9 mouse cellular contexts compared by ENCODE assay signal in the genomic region with DNA sequence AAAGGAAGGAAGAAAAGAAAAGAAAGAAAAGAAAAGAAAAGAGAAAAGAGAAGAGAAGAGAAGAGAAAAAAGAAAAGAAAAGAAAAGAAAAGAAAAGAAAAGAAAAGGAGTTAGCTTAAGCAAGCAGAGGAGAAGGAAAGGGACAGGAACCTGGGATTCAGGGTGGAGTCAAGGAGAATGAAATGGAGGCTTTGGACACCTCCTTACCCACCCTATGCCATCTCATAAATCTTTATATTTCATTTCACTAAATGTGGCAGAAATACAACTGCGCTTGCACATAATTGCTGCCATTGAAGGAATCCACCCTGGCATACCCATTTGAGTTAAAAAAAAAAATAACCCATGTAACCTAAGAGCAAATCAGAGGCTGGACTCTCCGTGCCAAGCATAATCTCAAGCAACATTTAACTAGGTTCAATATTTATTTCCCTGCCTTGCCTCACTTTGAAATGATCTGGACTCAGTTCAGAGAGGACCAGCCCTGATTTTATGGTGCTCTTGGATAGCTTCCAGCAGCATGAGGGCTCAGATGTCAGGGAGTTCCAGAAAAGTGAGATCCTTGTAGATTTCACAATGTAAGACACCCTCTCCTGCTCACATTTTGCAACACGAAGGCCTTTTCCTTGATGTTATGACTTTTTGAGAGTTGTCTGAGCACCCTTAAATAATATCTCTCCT.
A peak's percentile ranks its signal among the peaks of the same experiment; 100 is the strongest.
DNase-seq lines count a peak whose midpoint lies in the region; ATAC-seq and TF ChIP-seq lines count a peak whose summit lies in the region.
"Had no signal": no experiment of that assay in that cellular context is flagged by ENCODE, and none has a peak within 500 bp of the region (broad histone marks: within the 10 kb centered on the region; RNA-seq: fewer than 3 reads in every experiment).

No protein-coding gene starts in this region.

- intact Hi-C loops in gastrocnemius, postnatal 36 days (cut with DNase I): no loop called here

- no peak overlapping the region for H3K27ac ChIP-seq in kidney, postnatal 0 days
- H3K27ac ChIP-seq in forebrain, postnatal 0 days (ENCODE audit: low read depth, low read length): no peak overlapping the region

- DNase-seq in gastrocnemius, adult 8-10 months (ENCODE audit: low spot score in 2 of 2): peak; percentile 16 to 20
- no peak for DNase-seq in gastrocnemius, postnatal 36 days
- peak; percentile 11 for DNase-seq in adrenal gland, postnatal 25 days
- peak; percentile 66 for DNase-seq in kidney, postnatal 0 days (ENCODE audit: low spot score)
- peak; percentile 72 for DNase-seq in lung, postnatal 36 days
- DNase-seq in heart, adult 8-10 months (ENCODE audit: low spot score): no peak
- DNase-seq in forebrain, postnatal 0 days: no peak
- DNase-seq in spleen, adult 12 weeks (ENCODE audit: low spot score): no peak
- DNase-seq: cerebellum, adult 9-11 months had no signal

- 27% methylated on average over 3 of the region's 3 CpGs for WGBS in kidney, postnatal 0 days
- 83% methylated on average over 3 of the region's 3 CpGs for WGBS in forebrain, postnatal 0 days

- H3K4me1 ChIP-seq in kidney, postnatal 0 days (replicated peaks; ENCODE audit: insufficient read depth, low read length): no peaks in the 10 kb centered on the region
- H3K4me1 ChIP-seq in forebrain, postnatal 0 days (ENCODE audit: insufficient read depth): no peaks in the 10 kb centered on the region; the same call in 1 of the 2 replicates

- H3K4me2 ChIP-seq in kidney, postnatal 0 days (ENCODE audit: low read length): no peak overlapping the region
- no peak overlapping the region for H3K4me2 ChIP-seq in forebrain, postnatal 0 days (ENCODE audit: low read depth)

- TF ChIP-seq CTCF in kidney, postnatal 0 days (IDR thresholded peaks at IDR 0.05; ENCODE audit: low read depth): no peak
- TF ChIP-seq CTCF in forebrain, postnatal 0 days (IDR thresholded peaks at IDR 0.05; ENCODE audit: low read depth): no peak

- no peaks in the 10 kb centered on the region for H3K27me3 ChIP-seq in kidney, postnatal 0 days (ENCODE audit: insufficient read depth, low read length)
- H3K27me3 ChIP-seq in forebrain, postnatal 0 days (ENCODE audit: insufficient read depth, low read length): no peaks in the 10 kb centered on the region

- no peak overlapping the region for H3K9ac ChIP-seq in kidney, postnatal 0 days (ENCODE audit: low read depth, low read length)
- no peak overlapping the region for H3K9ac ChIP-seq in forebrain, postnatal 0 days

- H3K9me3 ChIP-seq in kidney, postnatal 0 days (replicated peaks; ENCODE audit: low read length): no peaks in the 10 kb centered on the region
- no peaks in the 10 kb centered on the region for H3K9me3 ChIP-seq in forebrain, postnatal 0 days (ENCODE audit: low read length)

- no peaks in the 10 kb centered on the region for H3K36me3 ChIP-seq in kidney, postnatal 0 days (ENCODE audit: insufficient read depth, low read length)
- no peaks in the 10 kb centered on the region for H3K36me3 ChIP-seq in forebrain, postnatal 0 days (ENCODE audit: insufficient read depth)

- H3K4me3 ChIP-seq in kidney, postnatal 0 days (replicated peaks; ENCODE audit: low read depth, low read length): no peak overlapping the region
- H3K4me3 ChIP-seq in forebrain, postnatal 0 days (ENCODE audit: low read depth, low read length): no peak overlapping the region

- ATAC-seq in kidney, postnatal 0 days (replicated peaks; ENCODE audit: low FRiP score, low read depth): no peak
- ATAC-seq in forebrain, postnatal 0 days: no peak

Comparison
In these comparisons a context has a peak if more than half of its experiments do, and no peak if none do; other contexts are left out.
1. DNase-seq: peak in gastrocnemius, adult 8-10 months (2 of 2), adrenal gland, postnatal 25 days (single experiment), kidney, postnatal 0 days (single experiment) and lung, postnatal 36 days (single experiment); none in gastrocnemius, postnatal 36 days (0 of 2), heart, adult 8-10 months (single experiment), forebrain, postnatal 0 days (single experiment) and spleen, adult 12 weeks (single experiment).